Mouse (Mus musculus) CH12.LX (cell line): Measurements from ENCODE around the gene Mtx3. TPM values are rescaled to one million over a fixed set of nuclear protein-coding genes. Genes with fewer than 3 reads are reported as not detected.

ENCODE experiments used
- DNase-seq: peaks from one replicate; pipeline ENCODE4 v3.0.0-alpha.2; 2013; ENCODE audit errors: extremely low read depth
- H3K27ac ChIP-seq: 2 replicates; pipeline ENCODE4 v1.5.1; 2012; ENCODE audit warnings: low read depth, mild to moderate bottlenecking, control low read depth, moderate library complexity; ENCODE audit not compliant: insufficient read depth
- H3K27me3 ChIP-seq: replicated peaks from 2 replicates; pipeline ENCODE3; 2012; ENCODE audit warnings: inconsistent platforms
- H3K36me3 ChIP-seq, 2 experiments: replicated peaks in 1 of 2; 2 replicates each; pipeline versions ENCODE3 to v1.6.1; 2012; ENCODE audit warnings: inconsistent platforms in 1 of 2, low read length in 1 of 2, mild to moderate bottlenecking in 1 of 2, mixed read lengths in 1 of 2, moderate library complexity in 1 of 2; ENCODE audit not compliant: control insufficient read depth in 1 of 2, insufficient read depth in 1 of 2
- H3K4me1 ChIP-seq, 2 experiments: 2 replicates each; pipeline ENCODE4 v1.6.1; 2012; ENCODE audit warnings: inconsistent platforms in 1 of 2, moderate library complexity in 1 of 2; ENCODE audit not compliant: insufficient read depth in 2 of 2, control insufficient read depth in 1 of 2
- H3K4me2 ChIP-seq: 2 replicates; pipeline ENCODE4 v1.6.1; 2012; ENCODE audit warnings: low read depth, mild to moderate bottlenecking, control low read depth; ENCODE audit not compliant: poor library complexity, insufficient read depth, severe bottlenecking
- H3K4me3 ChIP-seq, 3 experiments: fragments of 150-350 bp in 1 of 3; sonication (generic) in 1 of 3; replicated peaks in 1 of 3; 2 replicates each; pipeline versions ENCODE3 to v1.5.1; 2011 to 2012; ENCODE audit warnings: low read depth in 2 of 3, low read length in 2 of 3, mild to moderate bottlenecking in 2 of 3, moderate library complexity in 2 of 3, control low read depth in 1 of 3, improper control_type of control experiment in 1 of 3, inconsistent platforms in 1 of 3, mixed read lengths in 1 of 3; ENCODE audit not compliant: poor library complexity in 1 of 3
- H3K79me2 ChIP-seq: replicated peaks from 2 replicates; pipeline ENCODE4 v1.6.1; 2012; ENCODE audit warnings: mild to moderate bottlenecking, moderate library complexity; ENCODE audit not compliant: control insufficient read depth, poor library complexity, insufficient read depth, severe bottlenecking; ENCODE audit errors: extremely low read depth
- H3K9ac ChIP-seq: 2 replicates; pipeline ENCODE4 v1.6.1; 2012; ENCODE audit warnings: low read depth, mild to moderate bottlenecking, control low read depth, moderate library complexity; ENCODE audit not compliant: insufficient read depth
- H3K9me3 ChIP-seq: replicated peaks from 2 replicates; pipeline ENCODE3; 2012; ENCODE audit warnings: low read length, inconsistent platforms, mixed read lengths
- BHLHE40 ChIP-seq: IDR thresholded peaks from 2 replicates; pipeline ENCODE4 v1.6.1; 2011; ENCODE audit warnings: mild to moderate bottlenecking, low read depth, low read length, improper control_type of control experiment
- CHD1 ChIP-seq: IDR thresholded peaks from 2 replicates; pipeline ENCODE4 v1.6.1; 2012; ENCODE audit warnings: low read depth, low read length, improper control_type of control experiment, inconsistent platforms
- CTCF ChIP-seq, 2 experiments: IDR thresholded peaks in 1 of 2; conservative IDR thresholded peaks in 1 of 2; 2 replicates each; pipeline ENCODE4 v1.5.1; 2011 to 2012; ENCODE audit warnings: low read depth in 2 of 2, low read length in 2 of 2, improper control_type of control experiment in 1 of 2, inconsistent platforms in 1 of 2, mild to moderate bottlenecking in 1 of 2, moderate library complexity in 1 of 2
- E2F4 ChIP-seq: IDR thresholded peaks from 2 replicates; pipeline ENCODE4 v1.6.1; 2011; ENCODE audit warnings: low read depth, low read length, improper control_type of control experiment; ENCODE audit not compliant: insufficient replicate concordance
- EP300 ChIP-seq: IDR thresholded peaks from 2 replicates; pipeline ENCODE4 v1.6.1; 2011; ENCODE audit warnings: low read length, improper control_type of control experiment
- GABPA ChIP-seq: IDR thresholded peaks from 2 replicates; pipeline ENCODE4 v1.6.1; 2012; ENCODE audit warnings: low read depth, low read length, improper control_type of control experiment, inconsistent platforms; ENCODE audit not compliant: insufficient replicate concordance
- MAFK ChIP-seq: IDR thresholded peaks from 2 replicates; pipeline ENCODE4 v1.6.1; 2011; ENCODE audit warnings: low read length, improper control_type of control experiment; ENCODE audit not compliant: insufficient replicate concordance
- MEF2A ChIP-seq: IDR thresholded peaks from 2 replicates; pipeline ENCODE4 v1.6.1; 2014; ENCODE audit warnings: low read depth, mild to moderate bottlenecking, inconsistent platforms, low read length, improper control_type of control experiment, borderline replicate concordance
- MYC ChIP-seq: IDR thresholded peaks from 2 replicates; pipeline ENCODE4 v1.6.1; 2011; ENCODE audit warnings: low read depth, mild to moderate bottlenecking, improper control_type of control experiment, low read length
- NRF1 ChIP-seq: IDR thresholded peaks from 2 replicates; pipeline ENCODE4 v1.6.1; 2014; ENCODE audit warnings: low read depth, mild to moderate bottlenecking, inconsistent platforms, low read length, improper control_type of control experiment, moderate library complexity
- POLR2A ChIP-seq: IDR thresholded peaks from 2 replicates; pipeline ENCODE4 v1.6.1; 2011; ENCODE audit warnings: low read depth, mild to moderate bottlenecking, improper control_type of control experiment, low read length
- RAD21 ChIP-seq: IDR thresholded peaks from 2 replicates; pipeline ENCODE4 v1.6.1; 2011; ENCODE audit warnings: low read depth, mild to moderate bottlenecking, low read length, improper control_type of control experiment, moderate library complexity
- SIN3A ChIP-seq: IDR thresholded peaks from 2 replicates; pipeline ENCODE4 v1.6.1; 2012; ENCODE audit warnings: low read length, improper control_type of control experiment, inconsistent platforms
- SMC3 ChIP-seq: IDR thresholded peaks from 2 replicates; pipeline ENCODE4 v1.6.1; 2011; ENCODE audit warnings: low read depth, low read length, improper control_type of control experiment
- TCF12 ChIP-seq: IDR thresholded peaks from 2 replicates; pipeline ENCODE4 v1.6.1; 2014; ENCODE audit warnings: low read depth, mild to moderate bottlenecking, inconsistent platforms, low read length, improper control_type of control experiment
- UBTF ChIP-seq: IDR thresholded peaks from 2 replicates; pipeline ENCODE4 v1.6.1; 2012; ENCODE audit warnings: low read depth, mild to moderate bottlenecking, inconsistent platforms, low read length, improper control_type of control experiment, moderate library complexity
- USF1 ChIP-seq: IDR thresholded peaks from 2 replicates; pipeline ENCODE4 v1.6.1; 2014; ENCODE audit warnings: low read depth, mild to moderate bottlenecking, inconsistent platforms, low read length, improper control_type of control experiment
- USF2 ChIP-seq: conservative IDR thresholded peaks from 2 replicates; pipeline ENCODE4 v1.6.1; 2011; ENCODE audit warnings: low read depth, low read length, improper control_type of control experiment
- dilution Hi-C: fragments of 300-500 bp; cut with MboI; formaldehyde crosslinking; loops from 2 replicates; pipeline ENCODE4 v1.14.3; 2020; ENCODE audit warnings: low sequenced_read_pairs; ENCODE audit not compliant: extremely low pct_unique_long_range_greater_than_20kb, extremely low pct_ligation_motif_present
- in situ Hi-C: fragments of 300-500 bp; cut with MboI; formaldehyde crosslinking; loops from 3 replicates; pipeline ENCODE4 v1.14.3; 2019; ENCODE audit warnings: low sequenced_read_pairs, low pct_ligation_motif_present, low pct_unique_long_range_greater_than_20kb, mixed read lengths
- polyA plus RNA-seq: library from polyadenylated mRNA; unstranded; fragments of >175 nt; gene quantifications from 2 replicates; pipeline ENCODE4 v1.2.1, GENCODE M21; 2012; ENCODE audit warnings: low read depth; ENCODE audit not compliant: insufficient read length
- total RNA-seq, 2 experiments: library from RNA; depleted of rRNA; stranded (reverse); fragments of 300-350 nt in 1 of 2; fragments of >200 nt in 1 of 2; gene quantifications; 2 replicates each; pipeline ENCODE4 v1.2.3; 2012 to 2014

Mtx3 gene
- total and polyA plus RNA-seq, 3 experiments, result 7.1 to 17.3 (median 10.9) TPM

- TF ChIP-seq MYC (no peak), UBTF (no peak), E2F4 (no peak), SIN3A (no peak), USF1 (no peak), EP300 (no peak), MEF2A (no peak), GABPA (no peak), SMC3 (no peak), USF2 (no peak), MAFK (no peak), BHLHE40 (no peak), TCF12 (no peak), NRF1 (no peak), CHD1 (no peak)
- TF ChIP-seq, all 38 proteins: peak for 0
- in situ Hi-C loops, result no loop called here
These were observed 3.4 kb downstream of the Mtx3 start for GRCm38 (mm10) chr13:92848002-92848401.

GRCm38 (mm10) chr13:92855901-92856300 lies 11.3 kb downstream of the Mtx3 start:
- dilution Hi-C loops (no loop called here), in situ Hi-C loops (no loop called here)
- Histone ChIP-seq H3K4me3 (no peak overlapping the region), H3K9ac (no peak overlapping the region), H3K4me2 (no peak overlapping the region), H3K9me3 (no peaks in the 10 kb centered on the region), H3K79me2 (no peaks in the 10 kb centered on the region), H3K27me3 (no peaks in the 10 kb centered on the region), H3K27ac (no peak overlapping the region), H3K4me1 (peaks cover 5 to 16% of the 10 kb centered on the region in 2 experiments), H3K36me3 (peaks cover 19 to 57% of the 10 kb centered on the region in 2 experiments)
- DNase-seq, result peak; percentile 24
- TF ChIP-seq RAD21 (peak; percentile 22; the same call in 1 of the 2 replicates), BHLHE40 (no peak), CTCF (conservative IDR thresholded peaks at IDR 0.05 in 1 of 2, IDR thresholded peaks at IDR 0.05 in 1 of 2; ENCODE audit: low read depth in 2 of 2, low read length in 2 of 2) (peak in 1 of 2 experiments; percentile 55; a peak in 2 of 4 replicates), POLR2A (no peak), SMC3 (peak; percentile 43), CHD1 (no peak)

More at GRCm38 (mm10) chr13:92848002-92848401, 3.4 kb downstream of the Mtx3 start:
- peaks cover 36 to 61% of the 10 kb centered on the region in 2 experiments for H3K36me3 ChIP-seq
- dilution Hi-C loops, result no loop called here
- H3K9me3 ChIP-seq, result no peaks in the 10 kb centered on the region
- peaks cover 7 to 47% of the 10 kb centered on the region in 2 experiments; a peak in 3 of 4 replicates for H3K4me1 ChIP-seq
- H3K27me3 ChIP-seq, result no peaks in the 10 kb centered on the region
- DNase-seq, result no peak
- no peak overlapping the region for H3K4me2 ChIP-seq
- H3K4me3 ChIP-seq, result no peak overlapping the region
- H3K9ac ChIP-seq, result no peak overlapping the region
- H3K79me2 ChIP-seq, result no peaks in the 10 kb centered on the region
- H3K27ac ChIP-seq, result no peak overlapping the region
